Mouse (Mus musculus): ENCODE results near the gene Ston2.

Ston2 gene

DNA sequence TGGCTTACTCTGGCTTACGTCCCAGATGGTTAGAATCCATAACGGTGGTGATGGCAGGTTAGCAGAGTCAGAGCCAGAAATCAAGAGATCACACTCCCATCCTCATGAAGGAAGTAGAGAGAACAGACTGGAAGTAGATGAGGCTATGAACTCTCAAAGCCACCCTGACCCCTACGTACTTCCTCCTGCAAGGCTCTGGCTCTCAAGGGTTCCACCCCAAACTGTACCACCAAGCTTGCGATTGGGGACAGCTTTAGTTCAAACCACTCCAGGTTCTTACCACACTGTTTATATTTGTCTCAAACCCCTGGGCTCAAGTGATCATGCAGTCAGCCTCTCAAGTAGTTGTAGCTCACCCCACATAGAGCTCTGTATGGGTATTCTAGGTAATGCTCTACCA is 49.8 kb downstream of the Ston2 start:
- CTCF ChIA-PET, result interaction anchor here in 1 of 4 experiments (1.0 kb wide), 1 partner anchor 338 kb away, joined by 3 read pairs; no protein-coding TSS in a partner anchor
- POLR2A ChIA-PET, result interaction anchor here in 1 of 4 experiments (0.6 kb wide), 1 partner anchor 40 kb away, joined by 12 read pairs; no protein-coding TSS in a partner anchor

DNA sequence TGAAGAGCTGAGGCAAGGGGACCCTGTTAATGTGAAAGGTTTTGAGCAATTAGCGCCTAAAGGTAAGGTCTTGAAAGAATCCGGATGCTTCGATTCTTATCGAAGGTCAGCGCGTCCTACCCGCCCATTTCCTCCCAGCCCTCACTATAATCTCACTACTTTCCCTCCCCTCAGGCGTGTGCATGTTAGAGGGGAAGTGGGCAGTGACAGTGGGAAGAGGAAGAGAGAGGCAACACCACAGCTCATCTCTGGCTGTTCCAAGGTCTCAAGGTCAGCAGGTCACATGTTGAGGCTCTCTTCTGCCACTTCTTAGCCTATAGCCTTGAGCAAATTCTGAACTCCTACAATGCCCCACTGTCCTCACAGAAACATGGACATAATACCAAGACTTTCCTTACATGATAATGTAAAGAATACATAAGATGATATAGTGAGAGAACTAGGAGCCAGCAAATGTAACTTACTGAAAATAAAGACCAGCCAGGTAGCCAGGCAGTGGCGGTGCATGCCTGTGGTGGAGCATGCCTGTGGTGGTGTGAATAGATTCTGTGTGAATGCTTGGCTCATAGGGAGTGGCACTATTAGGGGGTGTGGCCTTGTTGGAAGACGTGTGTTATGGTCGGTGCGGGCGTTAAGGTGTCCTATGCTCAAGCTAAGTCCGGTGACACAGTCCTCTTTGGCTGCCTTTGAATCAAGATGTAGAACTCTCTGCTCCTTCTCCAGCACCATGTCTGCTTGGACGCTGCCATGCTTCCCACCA is 51.8 kb downstream of the Ston2 start:
- CTCF ChIA-PET, result interaction anchor here in 2 of 4 experiments (0.5 to 0.6 kb wide), 2 partner anchors 115 to 116 kb away, joined by 3 read pairs; no protein-coding TSS in a partner anchor
- POLR2A ChIA-PET, result no interaction called here

DNA sequence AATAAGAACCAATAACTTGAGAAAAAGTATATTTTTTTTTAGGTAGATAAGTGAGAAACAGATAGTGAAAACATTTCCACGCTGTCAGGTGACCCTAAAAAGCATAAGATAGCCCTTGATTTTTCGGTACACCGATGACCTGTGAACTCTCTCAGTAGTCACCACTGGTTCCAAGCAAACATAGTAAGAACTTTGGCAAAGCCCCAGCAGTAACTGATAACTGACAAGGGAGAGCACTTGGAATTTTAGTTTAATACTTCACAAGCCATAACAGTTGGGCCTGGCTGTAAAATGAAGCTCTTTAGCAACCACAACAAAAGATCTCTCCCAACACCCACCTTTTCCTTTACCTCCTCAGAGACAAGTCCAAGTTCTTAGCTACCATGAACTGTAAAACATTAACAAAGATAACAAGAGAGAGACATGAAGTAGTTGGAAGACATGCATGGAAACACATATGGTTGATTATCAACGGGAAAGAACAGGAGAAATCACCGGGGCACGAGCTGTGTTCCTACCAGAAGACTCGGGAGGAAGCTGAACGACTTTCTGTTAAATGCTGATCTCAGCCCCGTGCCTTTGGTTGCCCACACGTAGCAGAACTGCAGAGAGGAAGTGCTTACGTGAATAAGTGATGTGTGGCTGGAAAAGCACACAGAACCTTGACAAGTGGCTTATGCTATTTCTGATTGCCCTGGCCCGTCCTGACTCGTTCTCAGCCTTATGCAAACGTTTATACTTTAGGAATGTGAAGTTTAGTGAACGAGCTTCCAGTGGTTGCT is 53.8 kb downstream of the Ston2 start:
- POLR2A ChIA-PET, result interaction anchor here in 1 of 4 experiments (0.7 kb wide), 1 partner anchor 44 kb away, joined by 5 read pairs; no protein-coding TSS in a partner anchor

DNA sequence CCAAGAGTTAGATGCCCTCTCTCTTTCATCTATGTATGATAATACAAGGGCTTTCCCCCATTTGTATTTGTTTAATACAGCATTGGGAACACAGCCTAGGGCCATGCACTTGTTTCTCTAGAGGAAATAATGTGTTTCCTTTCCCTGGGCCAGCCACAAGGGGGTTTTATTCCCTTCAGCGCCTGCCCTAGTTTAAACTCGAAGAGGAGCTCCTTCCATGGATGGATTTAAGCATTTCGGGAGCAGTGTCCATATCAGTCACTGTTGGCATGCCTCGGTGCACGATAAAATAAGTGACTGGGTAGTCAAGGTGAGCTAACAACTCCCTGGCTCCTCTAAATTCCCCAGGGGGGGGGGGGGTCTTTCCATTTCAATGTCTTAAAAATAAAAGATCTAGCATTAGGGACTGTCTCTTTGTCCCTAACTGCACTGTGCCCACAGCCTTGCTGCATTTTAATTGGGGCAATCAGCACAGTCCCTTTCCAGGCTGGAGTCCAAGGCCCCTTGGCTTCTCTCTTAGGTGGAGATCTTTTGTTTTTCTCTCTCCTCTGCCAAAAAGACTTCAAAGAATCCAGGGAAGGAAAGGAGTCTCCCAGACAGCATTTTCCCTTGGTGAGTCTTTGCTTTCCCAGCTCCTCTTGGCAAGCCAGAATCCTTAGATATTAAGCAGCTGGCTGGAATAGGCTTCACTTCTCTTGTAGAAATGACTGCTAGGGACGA is 55.3 kb downstream of the Ston2 start:
- POLR2A ChIA-PET, result interaction anchor here in 2 of 4 experiments (0.7 to 1.0 kb wide), 3 partner anchors 39 to 1764 kb away, joined by 3 to 8 read pairs (median 3); no protein-coding TSS in a partner anchor
- CTCF ChIA-PET, result interaction anchor here in 3 of 4 experiments (0.6 to 1.3 kb wide), 6 partner anchors 8 to 57 kb away, joined by 3 to 16 read pairs (median 4); partner anchors contain the start of gene Ston2 (in 1 of the 3)

More for the DNA sequence above, 53.8 kb downstream of the Ston2 start:
- CTCF ChIA-PET, result interaction anchor here in 1 of 4 experiments (0.5 kb wide), 1 partner anchor 56 kb away, joined by 3 read pairs; no protein-coding TSS in a partner anchor

DNA sequence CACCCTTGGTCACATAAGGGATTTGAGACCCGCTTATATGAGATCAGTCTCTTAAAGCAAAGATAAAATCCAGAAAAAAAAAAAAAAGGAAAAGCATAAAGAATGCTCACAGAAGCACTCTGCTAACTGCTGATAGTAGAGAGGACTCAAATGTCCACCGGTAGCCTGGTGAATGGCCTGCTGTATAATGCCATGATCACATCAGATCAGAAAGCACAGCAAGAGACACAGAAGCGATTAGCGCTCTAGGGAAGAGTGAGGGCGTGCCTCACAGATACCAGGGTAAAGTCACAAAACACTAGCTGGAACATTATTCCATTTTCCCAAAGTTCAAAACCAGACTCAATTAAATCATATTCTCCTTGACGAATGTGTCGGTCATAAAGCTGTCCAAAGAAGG is 62.0 kb downstream of the Ston2 start:
- ChIA-PET CTCF (no interaction called here), POLR2A (no interaction called here)

DNA sequence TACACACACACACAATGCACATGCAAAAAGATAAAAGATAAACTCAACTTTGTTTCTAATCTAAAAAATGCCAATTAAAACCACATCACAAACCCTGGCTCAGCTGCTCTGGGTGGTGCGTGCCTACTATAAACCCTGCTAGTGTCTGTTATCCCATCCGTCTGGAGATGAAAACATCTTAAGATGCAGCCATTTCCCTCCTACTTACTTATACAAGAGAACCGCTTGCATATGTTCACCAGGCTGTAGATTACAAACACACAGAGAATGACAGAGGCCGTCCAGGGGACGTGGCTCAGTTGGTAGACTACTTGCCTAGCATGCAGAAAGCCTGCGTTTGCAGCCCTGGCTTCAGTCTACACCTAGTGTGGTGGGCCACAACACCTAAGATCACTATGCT is 64.3 kb downstream of the Ston2 start:
- ChIA-PET POLR2A (no interaction called here), CTCF (no interaction called here)

DNA sequence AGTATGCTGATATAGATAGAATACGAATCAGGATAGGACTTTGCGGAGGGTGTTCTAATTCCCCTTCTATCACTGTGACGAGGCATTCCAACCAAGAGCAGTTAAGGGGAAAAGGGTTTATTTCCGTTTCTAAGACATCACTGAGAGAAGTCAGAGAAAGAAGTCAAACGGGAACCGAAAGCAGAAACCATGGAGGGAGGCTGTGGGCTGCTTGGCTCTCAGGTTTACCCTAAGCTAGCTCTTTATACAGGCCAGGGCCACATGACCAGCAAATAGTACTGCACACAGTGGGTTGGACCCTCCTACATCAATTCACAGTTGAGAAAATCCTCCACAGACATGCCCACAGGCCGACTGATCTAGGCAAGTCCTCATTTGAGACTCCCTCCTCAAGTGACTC is 69.1 kb downstream of the Ston2 start:
- POLR2A ChIA-PET, result no interaction called here

DNA sequence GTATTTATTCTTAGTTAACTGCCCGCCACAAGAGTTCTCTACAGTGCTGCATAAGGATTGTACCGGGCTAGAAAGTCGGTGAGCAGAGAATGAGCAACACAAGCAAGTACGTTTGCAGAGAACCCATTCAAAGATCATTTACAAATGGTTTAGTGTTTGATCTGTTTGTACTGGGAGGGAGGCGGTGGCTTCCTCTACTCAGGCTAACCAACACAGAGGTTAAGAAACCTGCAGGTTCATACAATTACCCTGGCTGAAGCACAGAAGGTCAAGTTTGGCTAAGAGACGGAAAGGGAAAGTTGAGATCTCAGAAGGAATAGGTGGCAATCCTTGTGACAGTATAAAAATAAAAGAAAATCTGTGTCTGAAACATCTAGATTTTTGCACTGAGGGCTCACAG is 72.5 kb downstream of the Ston2 start:
- ChIA-PET POLR2A (interaction anchor here in 2 of 4 experiments (0.6 to 1.1 kb wide), 3 partner anchors 24 to 1731 kb away, joined by 3 to 4 read pairs (median 3); no protein-coding TSS in a partner anchor), CTCF (interaction anchor here in 3 of 4 experiments (0.8 to 1.8 kb wide), 3 partner anchors 24 to 74 kb away, joined by 3 to 5 read pairs (median 3); no protein-coding TSS in a partner anchor)

More for the DNA sequence above, 69.1 kb downstream of the Ston2 start:
- CTCF ChIA-PET, result no interaction called here

DNA sequence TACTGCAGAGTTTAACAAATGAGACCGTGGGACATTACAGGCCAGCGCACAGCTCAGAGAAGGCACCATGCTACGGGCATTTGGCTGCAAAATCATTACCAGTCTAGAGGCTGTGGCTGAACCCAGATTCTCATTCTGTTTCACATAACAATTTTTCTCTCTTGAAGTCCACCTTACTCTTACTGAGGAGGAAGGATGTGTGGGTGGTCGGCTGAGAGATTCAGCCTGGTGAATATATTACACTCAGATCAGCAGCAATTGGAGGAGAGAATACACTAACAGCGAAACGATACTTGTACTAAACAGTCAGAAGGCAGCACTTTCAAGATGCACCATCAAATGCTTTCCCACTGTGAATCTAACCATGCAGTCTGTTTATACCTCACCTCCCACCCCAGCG is 74.8 kb downstream of the Ston2 start:
- CTCF ChIA-PET, result interaction anchor here in 2 of 4 experiments (0.6 kb wide), 2 partner anchors 15 to 19 kb away, joined by 3 to 5 read pairs; no protein-coding TSS in a partner anchor

DNA sequence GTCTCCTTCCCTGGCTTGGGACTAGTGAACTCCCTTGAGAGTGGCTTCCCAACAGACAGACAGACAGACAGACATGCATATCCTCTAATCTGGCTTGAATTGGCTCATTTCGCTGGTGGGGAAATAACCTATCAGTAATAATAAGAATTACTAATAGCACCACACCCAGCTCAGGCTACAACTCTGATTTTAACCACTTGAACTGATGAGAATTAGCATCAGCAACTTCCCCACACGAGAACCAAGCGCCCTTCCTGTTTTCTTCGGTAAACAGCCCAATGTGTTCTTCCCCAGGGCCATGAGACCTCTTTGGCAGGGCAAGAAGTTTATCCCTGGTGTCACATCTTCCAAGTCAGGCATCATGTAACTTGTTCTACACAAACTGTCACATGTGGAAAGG is 76.5 kb downstream of the Ston2 start:
- ChIA-PET CTCF (no interaction called here), POLR2A (no interaction called here)

More for the DNA sequence above, 74.8 kb downstream of the Ston2 start:
- POLR2A ChIA-PET, result interaction anchor here in 1 of 4 experiments (0.6 kb wide), 1 partner anchor 162 kb away, joined by 4 read pairs; no protein-coding TSS in a partner anchor

DNA sequence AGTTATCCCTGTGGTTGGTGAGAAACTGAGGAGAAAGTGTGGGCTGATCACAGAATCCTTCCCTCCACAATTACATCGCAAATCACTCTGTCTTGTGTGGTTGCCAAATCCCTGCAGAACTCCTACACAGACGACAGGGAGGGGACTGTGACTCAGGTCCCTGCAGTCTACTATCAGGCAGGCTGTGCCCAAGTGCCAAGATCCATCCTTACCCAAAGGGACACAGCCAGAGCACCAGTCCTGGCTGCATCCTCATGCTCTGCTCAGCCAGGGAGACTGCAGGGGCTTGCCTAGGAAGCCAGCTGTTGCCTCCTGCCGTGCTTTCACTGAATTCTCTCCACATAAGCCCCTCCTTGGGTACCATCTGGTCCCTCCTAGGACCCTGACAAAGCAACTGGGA is 77.3 kb downstream of the Ston2 start:
- POLR2A ChIA-PET, result no interaction called here
- CTCF ChIA-PET, result no interaction called here

DNA sequence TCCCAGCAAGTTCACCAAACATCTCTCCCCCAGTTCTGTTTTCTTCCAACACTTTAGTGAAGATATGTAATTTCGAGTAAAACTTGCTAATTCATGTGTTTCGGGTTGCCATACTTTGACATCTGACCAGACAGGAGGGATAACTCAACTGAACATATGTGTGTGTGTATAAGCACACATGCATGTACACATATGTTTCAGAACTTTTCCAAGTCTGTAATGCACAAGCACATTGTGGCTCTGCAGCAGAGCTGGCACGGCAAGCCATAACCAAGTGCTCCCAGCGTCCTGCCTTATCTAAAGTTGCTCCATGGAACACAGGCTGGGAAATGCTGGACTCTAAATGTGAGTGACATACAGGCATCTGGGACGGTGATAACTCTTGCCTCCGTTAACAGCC is 78.6 kb downstream of the Ston2 start:
- POLR2A ChIA-PET, result no interaction called here
- CTCF ChIA-PET, result interaction anchor here in 1 of 4 experiments (0.6 kb wide), 1 partner anchor 109 kb away, joined by 3 read pairs; no protein-coding TSS in a partner anchor

DNA sequence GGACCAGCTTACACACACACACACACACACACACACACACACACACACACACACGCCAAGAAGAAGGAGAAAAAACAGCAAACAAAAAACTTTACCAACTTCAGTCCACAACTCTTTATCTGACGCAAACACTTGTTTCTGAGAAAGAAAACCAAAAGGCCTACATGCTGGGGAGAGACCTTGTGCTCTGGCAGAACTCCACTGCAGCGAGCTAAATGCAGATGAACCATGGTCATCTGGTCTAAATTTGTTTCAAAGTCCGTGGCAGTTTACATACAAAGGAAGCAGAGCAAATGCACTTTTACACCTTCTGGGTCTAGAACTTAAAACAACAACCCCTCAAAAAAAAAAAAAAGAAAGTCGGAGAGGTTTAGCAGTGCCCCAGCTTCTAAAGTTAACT is 79.0 kb downstream of the Ston2 start:
- ChIA-PET POLR2A (no interaction called here), CTCF (no interaction called here)

DNA sequence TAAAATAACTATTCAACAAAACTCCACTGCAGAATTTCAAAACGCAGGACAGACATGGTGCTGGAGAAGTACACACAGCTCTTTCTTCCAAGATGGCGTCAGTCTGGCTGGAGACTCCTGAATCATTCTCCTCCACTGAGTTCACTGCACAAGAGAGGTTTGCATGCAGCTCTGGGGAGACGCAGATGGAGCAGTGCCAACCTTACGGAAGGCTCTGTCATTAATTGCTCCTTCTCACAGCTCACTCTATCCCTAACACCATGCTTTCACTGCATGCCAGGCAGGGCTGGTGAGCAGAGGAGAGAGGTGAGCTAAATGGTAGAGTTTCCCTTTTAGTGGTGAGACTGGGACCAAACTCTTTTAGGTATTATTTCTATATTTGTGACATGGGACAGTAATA is 80.4 kb downstream of the Ston2 start:
- ChIA-PET POLR2A (interaction anchor here in 1 of 4 experiments (0.9 kb wide), 1 partner anchor 28 kb away, joined by 3 read pairs; no protein-coding TSS in a partner anchor), CTCF (no interaction called here)

DNA sequence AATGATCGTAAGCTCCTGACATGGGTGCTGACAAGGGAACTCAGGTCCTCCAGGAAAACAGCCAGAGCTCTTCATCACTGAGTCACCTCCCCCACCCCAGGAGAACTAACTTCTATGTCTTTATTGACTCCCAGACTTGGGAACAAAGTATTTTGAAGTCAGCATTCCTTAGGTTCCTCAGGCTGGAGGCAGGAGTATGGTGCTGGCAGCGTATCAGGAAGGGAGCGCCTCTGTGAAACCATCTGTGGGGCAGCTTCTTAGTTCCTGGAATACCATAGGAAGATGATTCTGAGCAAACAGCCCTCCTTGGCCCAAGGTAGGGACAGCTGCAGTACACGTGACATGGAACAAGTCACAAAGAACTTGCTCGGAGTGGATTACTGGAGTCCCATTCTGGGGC is 84.7 kb downstream of the Ston2 start:
- ChIA-PET POLR2A (no interaction called here), CTCF (interaction anchor here in 1 of 4 experiments (0.6 kb wide), 1 partner anchor 11 kb away, joined by 4 read pairs; no protein-coding TSS in a partner anchor)

DNA sequence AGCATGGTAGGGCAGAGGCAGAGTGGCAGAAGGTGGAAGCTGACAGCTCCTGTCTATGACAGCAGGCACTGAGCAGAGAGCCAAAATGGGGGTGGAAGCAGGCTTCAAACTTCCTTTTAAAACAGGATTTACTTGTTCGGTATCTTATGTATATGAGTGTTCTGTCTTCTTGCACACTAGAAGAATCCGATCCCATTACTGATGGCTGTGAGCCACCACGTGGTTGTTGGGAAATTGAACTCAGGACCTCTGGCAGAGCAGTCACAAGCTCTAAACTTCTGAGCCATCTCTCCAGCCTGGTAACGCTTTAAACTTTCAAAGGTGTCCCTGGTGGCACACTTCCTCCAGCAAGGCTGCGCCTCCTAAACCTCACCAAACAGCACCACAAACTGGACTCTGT is 85.4 kb downstream of the Ston2 start:
- ChIA-PET POLR2A (no interaction called here), CTCF (no interaction called here)

DNA sequence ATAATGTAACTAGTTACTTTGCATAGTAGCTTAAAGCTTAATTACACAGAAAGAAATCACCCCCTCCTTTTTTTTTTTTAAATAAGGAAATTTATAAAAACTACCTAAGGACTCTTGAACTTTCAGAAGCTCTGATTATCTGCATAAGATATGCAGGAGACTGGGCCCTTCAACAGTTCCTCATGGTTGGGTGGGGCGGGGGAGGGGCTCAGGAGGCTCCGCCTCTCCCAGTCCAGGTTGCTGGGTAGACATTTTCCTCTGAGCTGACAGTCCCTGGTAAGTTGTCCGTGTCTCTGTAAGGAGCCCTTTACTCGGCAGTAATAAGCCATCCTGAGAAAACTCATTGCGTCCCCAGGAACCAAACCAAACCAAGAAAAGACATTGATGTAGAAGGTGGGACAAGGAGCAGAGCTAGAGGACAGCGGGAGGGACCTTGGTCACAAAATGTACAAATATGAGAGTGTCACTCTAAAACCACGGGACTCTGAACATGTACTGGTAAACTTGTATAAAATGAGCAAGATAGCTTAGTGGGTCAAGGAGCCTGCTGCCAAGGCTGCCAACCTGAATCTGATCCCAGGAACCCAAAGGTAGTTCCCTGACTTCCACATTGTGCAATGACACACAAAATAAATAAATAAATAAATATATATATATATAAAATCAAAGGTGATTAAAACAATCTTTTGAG is 88.6 kb downstream of the Ston2 start:
- CTCF ChIA-PET, result interaction anchor here in 2 of 4 experiments (0.6 to 1.3 kb wide), 3 partner anchors 87 to 90 kb away, joined by 3 to 6 read pairs (median 5); no protein-coding TSS in a partner anchor
- POLR2A ChIA-PET, result interaction anchor here in 3 of 4 experiments (0.6 to 2.1 kb wide), 8 partner anchors 13 to 90 kb away, joined by 3 to 5 read pairs (median 3); no protein-coding TSS in a partner anchor

DNA sequence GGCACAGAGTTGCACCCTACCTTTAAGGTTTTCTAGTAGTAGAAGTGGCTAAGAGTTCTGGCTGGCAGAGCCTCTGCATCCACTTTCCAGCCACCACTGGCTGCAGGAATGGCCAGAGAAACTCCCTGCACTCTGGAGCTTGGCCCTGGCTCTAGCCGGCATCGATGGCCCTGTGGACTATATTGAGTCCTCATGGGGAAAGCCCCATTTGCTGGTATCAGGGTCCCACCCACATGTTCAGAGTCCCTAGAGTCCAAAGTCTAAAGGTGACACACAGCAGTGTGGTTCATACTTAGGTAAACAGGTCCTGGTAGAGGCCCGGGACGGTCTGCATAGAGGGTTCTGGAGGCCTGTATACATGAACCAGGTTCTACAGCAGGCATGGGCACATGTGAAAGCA is 92.0 kb downstream of the Ston2 start:
- ChIA-PET CTCF (no interaction called here), POLR2A (no interaction called here)

Measured in embryonic stem cell, embryonic (primary cell).